Mouse (Mus musculus) kidney, postnatal 0 days (tissue): ENCODE measurements around the gene Dglucy. TPM values are rescaled to one million over a fixed set of nuclear protein-coding genes. Genes with fewer than 3 reads are reported as not detected.

Source experiments
- ATAC-seq: fragments of 200-750 bp; cut with Nextera tagmentation; replicated peaks from 2 replicates; pipeline ENCODE4 v1.8.0; 2017; ENCODE audit warnings: low read depth, moderate number of reproducible peaks, moderate TSS enrichment, moderate library complexity; ENCODE audit not compliant: low FRiP score
- DNase-seq: peaks from one replicate; pipeline ENCODE4 v3.0.0-alpha.2; 2016; ENCODE audit warnings: low spot score
- H3K27ac ChIP-seq: fragments of 300-500 bp; sonication (generic); 2 replicates; pipeline ENCODE4 v1.5.1; 2014; ENCODE audit warnings: mild to moderate bottlenecking
- H3K27me3 ChIP-seq: fragments of 300-500 bp; sonication (generic); 2 replicates; pipeline ENCODE4 v1.6.1; 2014; ENCODE audit warnings: low read length, mixed read lengths; ENCODE audit not compliant: insufficient read depth
- H3K36me3 ChIP-seq: fragments of 300-500 bp; sonication (generic); 2 replicates; pipeline ENCODE4 v1.6.1; 2014; ENCODE audit warnings: low read length, mixed read lengths; ENCODE audit not compliant: insufficient read depth
- H3K4me1 ChIP-seq: fragments of 300-500 bp; sonication (generic); replicated peaks from 2 replicates; pipeline ENCODE4 v1.6.1; 2014; ENCODE audit warnings: antibody characterized with exemption, low read length, mixed read lengths; ENCODE audit not compliant: insufficient read depth
- H3K4me2 ChIP-seq: fragments of 300-500 bp; sonication (generic); 2 replicates; pipeline ENCODE4 v1.6.1; 2014; ENCODE audit warnings: mild to moderate bottlenecking, low read length, moderate library complexity, mixed read lengths
- H3K4me3 ChIP-seq: fragments of 300-500 bp; sonication (generic); replicated peaks from 2 replicates; pipeline ENCODE4 v1.5.1; 2014; ENCODE audit warnings: low read depth, low read length
- H3K9ac ChIP-seq: fragments of 300-500 bp; sonication (generic); 2 replicates; pipeline ENCODE4 v1.6.1; 2014; ENCODE audit warnings: low read depth, low read length
- H3K9me3 ChIP-seq: fragments of 300-500 bp; sonication (generic); replicated peaks from 2 replicates; pipeline ENCODE4 v1.6.1; 2016; ENCODE audit warnings: low read length, inconsistent platforms, mixed read lengths
- CTCF ChIP-seq: IDR thresholded peaks from 2 replicates; pipeline ENCODE4 v1.5.1; 2016; ENCODE audit warnings: antibody characterized with exemption, low read depth, mild to moderate bottlenecking, moderate library complexity
- WGBS: fragments of 180-500 bp; shearing (Covaris S2); extraction: QIAGEN DNeasy Blood & Tissue Kit; methylation state at CpG from one replicate; pipeline ENCODE4 v1.1.7; 2014; 5-methylcytosine and 5-hydroxymethylcytosine counted together
- polyA plus RNA-seq: library from polyadenylated mRNA; unstranded; fragments of >200 nt; fragmentation: Nextera tagmentation; extraction: Ambion mirVana; gene quantifications from 2 replicates; pipeline ENCODE4 v1.2.1, GENCODE M21; 2015

Gene Dglucy
- polyA plus RNA-seq: 5.0 and 5.7 TPM in 2 replicates

GRCm38 (mm10) chr12:100778934-100779865 is at the start of gene Dglucy:
Dglucy (plus strand) TSS chr12:100779057.
- peak; percentile 1; the same call in 1 of the 2 replicates for TF ChIP-seq CTCF
- peaks cover 16% of the 10 kb centered on the region; the same call in 1 of the 2 replicates for H3K4me1 ChIP-seq
- 37% methylated on average over 12 of the region's 12 CpGs for WGBS
- ATAC-seq (peak; percentile 94), DNase-seq (peak; percentile 88)
- H3K9me3 ChIP-seq: no peaks in the 10 kb centered on the region
- H3K27me3 ChIP-seq: no peaks in the 10 kb centered on the region
- H3K36me3 ChIP-seq: no peaks in the 10 kb centered on the region
- H3K4me2 ChIP-seq: peak within 1 kb of the TSS; percentile 56
- peak within 1 kb of the TSS; percentile 60 for H3K9ac ChIP-seq
- H3K4me3 ChIP-seq: peak within 1 kb of the TSS; percentile 30
- H3K27ac ChIP-seq: peak within 1 kb of the TSS; percentile 82

GRCm38 (mm10) chr12:100735156-100735555 is 43.7 kb upstream of the Dglucy start:
- Histone ChIP-seq H3K4me2 (no peak overlapping the region), H3K9me3 (no peaks in the 10 kb centered on the region), H3K36me3 (no peaks in the 10 kb centered on the region), H3K4me1 (no peaks in the 10 kb centered on the region), H3K27me3 (no peaks in the 10 kb centered on the region), H3K9ac (no peak overlapping the region), H3K27ac (no peak overlapping the region), H3K4me3 (no peak overlapping the region)
- no peak for DNase-seq
- 78% methylated on average over 5 of the region's 5 CpGs for WGBS
- TF ChIP-seq CTCF: no peak
- no peak for ATAC-seq

- WGBS: 91% methylated on average over 2 of the region's 2 CpGs
- DNase-seq (no peak), ATAC-seq (no peak)
- H3K9ac ChIP-seq: no peak overlapping the region
- H3K27ac ChIP-seq: no peak overlapping the region
- TF ChIP-seq CTCF: no peak
- no peaks in the 10 kb centered on the region for H3K4me1 ChIP-seq
- H3K27me3 ChIP-seq: no peaks in the 10 kb centered on the region
- H3K9me3 ChIP-seq: no peaks in the 10 kb centered on the region
- H3K36me3 ChIP-seq: no peaks in the 10 kb centered on the region
- H3K4me2 ChIP-seq: no peak overlapping the region
- H3K4me3 ChIP-seq: no peak overlapping the region
Measured at GRCm38 (mm10) chr12:100735581-100735980, 43.3 kb upstream of the Dglucy start.

GRCm38 (mm10) chr12:100738498-100738897 is 40.4 kb upstream of the Dglucy start:
- no peak overlapping the region for H3K9ac ChIP-seq
- 78% methylated on average over 3 of the region's 3 CpGs for WGBS
- no peak overlapping the region for H3K27ac ChIP-seq
- DNase-seq (no peak), ATAC-seq (no peak)
- H3K4me2 ChIP-seq: no peak overlapping the region
- no peak overlapping the region for H3K4me3 ChIP-seq
- no peaks in the 10 kb centered on the region for H3K9me3 ChIP-seq
- H3K27me3 ChIP-seq: no peaks in the 10 kb centered on the region
- no peaks in the 10 kb centered on the region for H3K36me3 ChIP-seq
- no peak for TF ChIP-seq CTCF
- H3K4me1 ChIP-seq: no peaks in the 10 kb centered on the region

GRCm38 (mm10) chr12:100739011-100739570 is 39.8 kb upstream of the Dglucy start:
- no peak for TF ChIP-seq CTCF
- WGBS: 74% methylated on average over 4 of the region's 4 CpGs
- H3K4me3 ChIP-seq: no peak overlapping the region
- H3K36me3 ChIP-seq: no peaks in the 10 kb centered on the region
- no peak overlapping the region for H3K27ac ChIP-seq
- no peaks in the 10 kb centered on the region for H3K4me1 ChIP-seq
- DNase-seq: no peak
- no peak for ATAC-seq
- no peak overlapping the region for H3K9ac ChIP-seq
- H3K9me3 ChIP-seq: no peaks in the 10 kb centered on the region
- H3K27me3 ChIP-seq: no peaks in the 10 kb centered on the region
- H3K4me2 ChIP-seq: no peak overlapping the region

- Histone ChIP-seq H3K27ac (no peak overlapping the region), H3K4me3 (no peak overlapping the region), H3K4me2 (no peak overlapping the region), H3K4me1 (no peaks in the 10 kb centered on the region), H3K27me3 (no peaks in the 10 kb centered on the region), H3K9me3 (no peaks in the 10 kb centered on the region), H3K36me3 (no peaks in the 10 kb centered on the region), H3K9ac (no peak overlapping the region)
- WGBS: 90% methylated on average over 5 of the region's 5 CpGs
- ATAC-seq: no peak
- DNase-seq: no peak
- TF ChIP-seq CTCF: no peak
Measured at GRCm38 (mm10) chr12:100740313-100740712, 38.5 kb upstream of the Dglucy start.
